Mouse (Mus musculus) lung, postnatal 0 days (tissue): ENCODE results near the gene Kif26a. TPM values are rescaled to one million over a fixed set of nuclear protein-coding genes. Genes with fewer than 3 reads are reported as not detected.

Experiments used
- ATAC-seq: fragments of 200-750 bp; cut with Nextera tagmentation; 2 replicates; pipeline ENCODE4 v1.8.0; 2017; ENCODE audit warnings: moderate library complexity
- DNase-seq: peaks from one replicate; pipeline ENCODE4 v3.0.0-alpha.2; 2016; ENCODE audit warnings: low spot score
- H3K27ac ChIP-seq: fragments of 300-500 bp; sonication (generic); 2 replicates; pipeline ENCODE4 v1.5.1; 2014; ENCODE audit warnings: antibody characterized with exemption, mild to moderate bottlenecking, low read length, mixed read lengths
- H3K27me3 ChIP-seq: fragments of 300-500 bp; sonication (generic); replicated peaks from 2 replicates; pipeline ENCODE4 v1.6.1; 2014; ENCODE audit warnings: low read length, mixed read lengths; ENCODE audit not compliant: insufficient read depth
- H3K36me3 ChIP-seq: fragments of 300-500 bp; sonication (generic); 2 replicates; pipeline ENCODE4 v1.6.1; 2014; ENCODE audit warnings: low read length, mixed read lengths; ENCODE audit not compliant: insufficient read depth
- H3K4me1 ChIP-seq: fragments of 300-500 bp; sonication (generic); 2 replicates; pipeline ENCODE4 v1.6.1; 2014; ENCODE audit warnings: antibody characterized with exemption, low read depth, low read length, mixed read lengths; ENCODE audit not compliant: insufficient read depth
- H3K4me2 ChIP-seq: fragments of 300-500 bp; sonication (generic); replicated peaks from 2 replicates; pipeline ENCODE4 v1.6.1; 2014; ENCODE audit warnings: low read depth, mild to moderate bottlenecking, low read length, moderate library complexity, mixed read lengths
- H3K4me3 ChIP-seq: fragments of 300-500 bp; sonication (generic); 2 replicates; pipeline ENCODE4 v1.5.1; 2014; ENCODE audit warnings: low read depth, low read length
- H3K9ac ChIP-seq: fragments of 300-500 bp; sonication (generic); replicated peaks from 2 replicates; pipeline ENCODE4 v1.6.1; 2014; ENCODE audit warnings: low read depth, mild to moderate bottlenecking
- H3K9me3 ChIP-seq: fragments of 300-500 bp; sonication (generic); 2 replicates; pipeline ENCODE4 v1.6.1; 2016; ENCODE audit warnings: low read length, mixed read lengths
- CTCF ChIP-seq: IDR thresholded peaks from 2 replicates; pipeline ENCODE4 v1.5.1; 2016; ENCODE audit warnings: antibody characterized with exemption, mild to moderate bottlenecking
- EP300 ChIP-seq: IDR thresholded peaks from 2 replicates; pipeline ENCODE4 v1.6.1; 2016; ENCODE audit warnings: antibody characterized with exemption, mild to moderate bottlenecking, control low read depth
- WGBS: fragments of 180-500 bp; shearing (Covaris S2); extraction: QIAGEN DNeasy Blood & Tissue Kit; methylation state at CpG from one replicate; pipeline ENCODE4 v1.1.7; 2014; 5-methylcytosine and 5-hydroxymethylcytosine counted together
- microRNA counts: library from miRNA; unstranded; fragments of <30 nt; microRNA quantifications from one replicate; lab custom pipeline; 2015
- microRNA-seq: library from miRNA; unstranded; fragments of <30 nt; microRNA quantifications from one replicate; pipeline ENCODE4, GENCODE M21; 2016
- polyA plus RNA-seq: library from polyadenylated mRNA; unstranded; fragments of >200 nt; fragmentation: Nextera tagmentation; extraction: Ambion mirVana; gene quantifications from 2 replicates; pipeline ENCODE4 v1.2.1, GENCODE M21; 2015

Gene Kif26a
- polyA plus RNA-seq, 1 experiment from 2014 or later, result 2.9 TPM

DNA sequence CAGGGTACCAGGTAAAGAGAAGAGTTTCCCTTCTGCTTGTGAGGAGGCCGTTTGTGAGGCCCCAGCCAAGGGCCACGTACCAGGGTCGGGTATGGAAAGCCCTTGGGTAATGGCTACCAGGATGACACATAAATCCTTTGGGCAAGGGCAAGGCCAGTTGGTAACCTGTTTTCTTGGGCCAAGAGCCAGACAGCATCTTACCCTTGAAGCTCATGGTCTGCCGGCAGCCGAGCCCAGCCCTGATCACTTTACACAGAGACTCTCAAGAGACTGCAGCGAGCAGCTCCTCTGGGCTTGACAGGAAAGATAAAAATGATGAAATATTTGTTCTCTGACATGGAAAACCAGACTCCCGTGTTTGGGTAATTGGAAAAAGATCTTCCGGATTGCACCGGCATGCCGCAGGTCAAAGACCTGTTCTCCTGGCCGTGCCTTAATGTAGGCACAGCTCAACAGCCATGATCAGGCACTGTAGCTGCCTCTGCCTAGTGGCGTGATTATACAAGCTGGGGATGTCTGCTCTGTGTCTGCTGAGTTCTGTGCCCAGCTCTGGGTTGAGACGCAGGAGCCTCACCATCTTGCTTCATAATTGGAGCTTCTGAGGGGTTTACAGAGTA lies 77.8 kb downstream of the Kif26a start:
- H3K4me1 ChIP-seq, result no peaks in the 10 kb centered on the region
- no peak overlapping the region for H3K4me3 ChIP-seq
- WGBS, result 57% methylated on average over 13 of the region's 13 CpGs
- ATAC-seq, result no peak
- no peak overlapping the region for H3K4me2 ChIP-seq
- no peak overlapping the region for H3K27ac ChIP-seq
- no peaks in the 10 kb centered on the region for H3K36me3 ChIP-seq
- TF ChIP-seq CTCF, result no peak
- TF ChIP-seq EP300, result no peak
- no peak for DNase-seq
- H3K27me3 ChIP-seq, result no peaks in the 10 kb centered on the region
- no peaks in the 10 kb centered on the region for H3K9me3 ChIP-seq
- H3K9ac ChIP-seq, result no peak overlapping the region

- Histone ChIP-seq H3K4me3 (no peak overlapping the region), H3K36me3 (no peaks in the 10 kb centered on the region), H3K27me3 (no peaks in the 10 kb centered on the region), H3K4me1 (no peaks in the 10 kb centered on the region), H3K9me3 (no peaks in the 10 kb centered on the region), H3K9ac (no peak overlapping the region), H3K4me2 (no peak overlapping the region), H3K27ac (no peak overlapping the region)
- 72% methylated on average over 1 of the region's 1 CpGs for WGBS
- ATAC-seq, result no peak
- DNase-seq, result no peak
- TF ChIP-seq EP300 (no peak), CTCF (no peak)
Measured at GRCm38 (mm10) chr12:112226238-112226637, 80.2 kb downstream of the Kif26a start.

- H3K4me3 ChIP-seq, result no peak overlapping the region
- H3K4me1 ChIP-seq, result no peaks in the 10 kb centered on the region
- DNase-seq (no peak), ATAC-seq (no peak)
- no peak overlapping the region for H3K27ac ChIP-seq
- 93% methylated on average over 2 of the region's 2 CpGs for WGBS
- no peaks in the 10 kb centered on the region for H3K27me3 ChIP-seq
- H3K36me3 ChIP-seq, result no peaks in the 10 kb centered on the region
- no peak overlapping the region for H3K4me2 ChIP-seq
- TF ChIP-seq EP300, result no peak
- no peak for TF ChIP-seq CTCF
- no peak overlapping the region for H3K9ac ChIP-seq
- H3K9me3 ChIP-seq, result no peaks in the 10 kb centered on the region
Measured at GRCm38 (mm10) chr12:112226656-112227055, 80.6 kb downstream of the Kif26a start.

- DNase-seq, result no peak
- no peak for TF ChIP-seq CTCF
- no peak overlapping the region for H3K9ac ChIP-seq
- H3K4me3 ChIP-seq, result no peak overlapping the region
- H3K9me3 ChIP-seq, result no peaks in the 10 kb centered on the region
- no peak for ATAC-seq
- no peak overlapping the region for H3K27ac ChIP-seq
- H3K4me2 ChIP-seq, result no peak overlapping the region
- H3K4me1 ChIP-seq, result no peaks in the 10 kb centered on the region
- no peaks in the 10 kb centered on the region for H3K27me3 ChIP-seq
- WGBS, result 62% methylated on average over 10 of the region's 10 CpGs
- H3K36me3 ChIP-seq, result no peaks in the 10 kb centered on the region
Measured at GRCm38 (mm10) chr12:112229084-112229483, 83.1 kb downstream of the Kif26a start.

DNA sequence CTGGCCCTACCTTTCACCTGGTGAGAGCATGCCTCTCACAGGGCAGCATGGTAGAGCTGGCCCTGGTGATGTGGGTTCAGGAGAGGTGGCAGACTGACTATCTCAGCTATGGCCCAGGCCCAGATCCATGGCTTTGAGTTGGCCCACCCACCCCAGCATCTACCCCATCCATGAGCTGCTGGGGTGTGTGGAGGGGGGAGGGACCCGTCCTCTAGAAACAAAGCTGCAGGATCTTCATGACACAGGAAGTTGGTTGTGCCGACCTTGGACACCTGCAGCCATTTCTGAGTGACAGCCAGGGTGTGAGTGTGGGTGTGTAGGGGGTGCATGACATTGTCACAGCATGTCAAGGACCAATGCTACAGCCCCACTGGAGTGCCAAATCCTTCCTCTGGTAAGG lies 84.2 kb downstream of the Kif26a start:
- no peak for DNase-seq
- H3K27ac ChIP-seq, result no peak overlapping the region
- H3K9ac ChIP-seq, result no peak overlapping the region
- no peaks in the 10 kb centered on the region for H3K36me3 ChIP-seq
- no peak for TF ChIP-seq EP300
- H3K27me3 ChIP-seq, result no peaks in the 10 kb centered on the region
- WGBS, result 40% methylated on average over 2 of the region's 2 CpGs
- H3K9me3 ChIP-seq, result no peaks in the 10 kb centered on the region
- no peak overlapping the region for H3K4me3 ChIP-seq
- ATAC-seq, result no peak
- H3K4me2 ChIP-seq, result no peak overlapping the region
- H3K4me1 ChIP-seq, result no peaks in the 10 kb centered on the region

MicroRNAs encoded within 50 kb of the gene (microRNA counts, 519-probe panel; counts per million panel counts)
- 3,637 counts per million, percentile 26 among the panel's probes with 10 or more counts for microRNA mmu-miR-203 (lab: Ali Mortazavi, UCI)

Small RNA genes within 50 kb of the gene (microRNA-seq; reads per million reads assigned to microRNA genes)
- gene Mir203 (1,724 reads per million, percentile 79 among the genes with 10 or more reads in this experiment), gene Mir3073a (not detected), gene Mir3073b (not detected)

Other genes starting within 250 kb of the Kif26a start
- 21.8 and 22.7 TPM in 2 replicates for gene Ppp1r13b, start 238.1 kb upstream of the Kif26a start, polyA plus RNA-seq
- 400 and 463 TPM in 2 replicates for gene Atp5mpl, start 179.2 kb upstream of the Kif26a start, polyA plus RNA-seq
- gene Tdrd9, start 174.6 kb upstream of the Kif26a start, polyA plus RNA-seq, result 0.02 and 0.05 TPM in 2 replicates
- not detected in 2 replicates for gene Rd3l, start 164.9 kb upstream of the Kif26a start, polyA plus RNA-seq
- gene Aspg, start 39.5 kb upstream of the Kif26a start, polyA plus RNA-seq, result 2.5 and 2.6 TPM in 2 replicates